Mouse (Mus musculus) spleen, embryonic (tissue): Measurements from ENCODE around the gene Mnat1.

Experiments
- CTCF ChIA-PET: fragments of 350-600 bp; sonication (Branson Sonifier 250); formaldehyde crosslinking; loops from one replicate; lab custom pipeline; 2022; lab: Charles Lee

The Mnat1 gene

DNA sequence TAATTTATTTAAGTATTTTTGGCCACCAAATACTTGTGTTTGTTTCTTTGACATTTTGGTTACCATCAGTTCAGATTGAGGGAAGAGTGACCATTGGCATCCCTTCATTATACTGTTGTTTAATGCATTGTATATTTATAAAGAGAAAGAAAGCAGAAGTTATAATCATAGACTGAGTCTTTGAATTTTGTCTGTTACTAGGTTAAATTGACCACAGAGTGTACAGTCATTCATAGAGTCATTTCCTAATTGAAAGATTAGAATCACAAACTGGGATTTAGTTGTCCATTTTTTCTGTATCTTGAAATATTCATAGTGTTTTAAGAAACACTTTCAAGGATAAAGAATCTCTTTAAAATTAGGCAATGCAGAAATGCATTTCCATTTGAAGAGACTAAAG, 108.0 kb downstream of the Mnat1 start:
- CTCF ChIA-PET: no interaction called here

GRCm38 (mm10) chr12:73232586-73232985, 109.1 kb downstream of the Mnat1 start:
- CTCF ChIA-PET: no interaction called here

- CTCF ChIA-PET: no interaction called here
Observed at GRCm38 (mm10) chr12:73241960-73242359, 118.4 kb downstream of the Mnat1 start.

- CTCF ChIA-PET: no interaction called here
Observed at GRCm38 (mm10) chr12:73245687-73246086, 122.2 kb downstream of the Mnat1 start.

GRCm38 (mm10) chr12:73255006-73255405, 131.5 kb downstream of the Mnat1 start:
- CTCF ChIA-PET: no interaction called here

GRCm38 (mm10) chr12:73259269-73259668, 135.8 kb downstream of the Mnat1 start:
- CTCF ChIA-PET: no interaction called here

GRCm38 (mm10) chr12:73260339-73260738, 136.8 kb downstream of the Mnat1 start:
- CTCF ChIA-PET: no interaction called here

- CTCF ChIA-PET: no interaction called here
Observed at GRCm38 (mm10) chr12:73265381-73265978, 142.0 kb downstream of the Mnat1 start.

DNA sequence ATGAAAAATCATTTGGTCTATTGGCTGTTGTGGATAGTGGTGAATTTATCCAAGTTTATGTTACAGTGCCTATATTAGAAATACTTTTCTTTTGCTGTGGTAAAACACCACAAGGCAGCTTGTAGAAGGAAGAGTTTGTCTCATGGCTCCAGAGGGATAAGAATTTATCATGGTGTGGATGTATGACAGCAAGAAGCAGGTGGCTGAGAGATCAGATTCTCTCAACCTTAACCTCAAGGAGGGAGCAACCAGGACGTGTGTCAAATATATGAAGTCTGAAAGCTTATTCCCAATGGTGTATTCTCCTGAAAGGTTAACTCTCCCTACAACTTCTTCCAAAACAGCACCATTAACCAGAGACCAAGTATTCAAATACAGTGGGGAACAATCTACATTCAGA, 143.1 kb downstream of the Mnat1 start:
- CTCF ChIA-PET: no interaction called here

- CTCF ChIA-PET: no interaction called here
Observed at GRCm38 (mm10) chr12:73268497-73268896, 145.0 kb downstream of the Mnat1 start.

GRCm38 (mm10) chr12:73269531-73269930, 146.0 kb downstream of the Mnat1 start:
- CTCF ChIA-PET: no interaction called here

DNA sequence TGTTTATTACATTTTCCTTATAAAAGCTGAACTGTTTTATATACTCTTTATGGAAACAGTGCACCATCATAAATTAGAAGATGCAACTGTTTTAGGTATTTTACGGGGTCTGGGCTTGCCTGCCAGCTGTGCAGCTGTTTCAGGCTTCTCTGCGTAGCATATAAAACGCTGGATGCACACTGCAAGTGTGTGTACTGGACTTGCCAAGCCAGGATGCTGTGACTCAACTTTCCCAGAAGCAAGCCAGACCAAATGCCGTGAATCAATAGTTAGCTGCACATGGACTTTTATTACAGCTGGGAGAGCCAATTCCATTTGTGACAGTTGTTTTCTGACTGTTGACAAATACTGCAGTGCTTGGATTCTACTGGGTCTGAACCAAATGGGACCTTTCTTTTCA, 146.4 kb downstream of the Mnat1 start:
- CTCF ChIA-PET: no interaction called here

- CTCF ChIA-PET: no interaction called here
Observed at GRCm38 (mm10) chr12:73274921-73275320, 151.4 kb downstream of the Mnat1 start.

GRCm38 (mm10) chr12:73286287-73287092, 163.0 kb downstream of the Mnat1 start, which contains the start of the genes Trmt5 and Slc38a6:
TSS of gene Trmt5 (minus strand) at chr12:73286710.
TSS of gene Slc38a6 (plus strand) at chr12:73286779.
- CTCF ChIA-PET: no interaction called here

GRCm38 (mm10) chr12:73287609-73288008, 164.1 kb downstream of the Mnat1 start:
- CTCF ChIA-PET: no interaction called here

DNA sequence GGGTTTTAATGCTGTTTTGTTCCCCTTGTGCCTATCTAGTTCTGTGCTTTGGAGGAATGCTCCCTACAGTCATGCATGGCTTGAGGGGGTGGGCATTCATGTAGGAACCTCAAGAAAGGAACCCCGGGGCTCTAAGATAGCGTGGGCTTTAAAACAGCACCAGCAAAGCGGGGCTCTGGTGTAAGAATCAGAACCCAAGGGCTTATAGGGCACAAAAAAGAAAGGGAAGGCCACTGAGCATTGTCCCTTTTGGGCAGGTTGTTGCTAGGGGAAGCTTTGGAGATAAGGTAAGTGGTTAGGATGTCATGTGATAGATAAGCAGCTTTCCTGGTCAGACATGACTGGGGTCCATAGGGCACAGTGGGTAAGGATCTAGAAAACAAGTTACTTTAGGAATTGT, 165.1 kb downstream of the Mnat1 start:
- CTCF ChIA-PET: interaction anchor here (0.6 kb wide), 1 partner anchor 13 kb away, joined by 4 read pairs; no protein-coding TSS in a partner anchor

DNA sequence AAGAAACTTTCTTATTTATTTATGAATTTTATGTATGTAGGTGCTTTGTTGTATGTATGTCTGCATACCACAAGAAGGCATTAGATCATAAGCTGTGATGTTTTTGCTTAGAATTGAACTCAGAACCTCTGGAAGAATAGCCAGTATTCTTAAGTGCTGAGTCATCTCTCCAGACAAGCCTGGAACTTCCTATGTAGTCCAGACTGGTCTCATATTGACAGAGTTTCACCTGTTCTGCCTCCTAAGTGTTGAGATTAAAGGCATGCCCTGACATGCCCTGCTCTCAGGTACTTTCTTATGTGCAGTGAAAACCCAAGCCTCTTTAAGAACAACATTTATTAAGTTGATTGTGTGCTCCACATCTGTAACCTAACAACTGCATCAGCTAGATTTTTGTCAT, 171.4 kb downstream of the Mnat1 start:
- CTCF ChIA-PET: no interaction called here

GRCm38 (mm10) chr12:73295505-73296140, 172.1 kb downstream of the Mnat1 start:
- CTCF ChIA-PET: no interaction called here

DNA sequence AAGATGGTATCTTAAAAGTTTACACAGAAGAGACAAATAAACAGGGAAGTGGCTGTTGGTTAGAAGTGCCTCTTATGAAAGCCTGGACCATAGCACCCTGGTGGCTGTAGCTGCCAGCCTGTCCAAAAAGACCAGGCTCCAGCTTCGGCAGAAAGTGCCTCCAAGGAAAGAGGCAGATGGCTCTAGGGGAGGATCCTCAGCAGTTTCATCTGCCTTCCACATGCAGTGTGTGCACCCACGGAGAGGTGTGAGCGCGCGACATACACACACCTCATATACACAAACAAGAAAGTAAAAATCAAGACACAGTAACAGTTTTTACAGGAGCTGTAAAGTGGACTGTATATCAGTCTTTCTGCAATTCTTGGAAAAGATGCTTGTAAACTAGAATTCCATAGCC, 175.1 kb downstream of the Mnat1 start:
- CTCF ChIA-PET: no interaction called here

- CTCF ChIA-PET: no interaction called here
Observed at GRCm38 (mm10) chr12:73300531-73300930, 177.0 kb downstream of the Mnat1 start.

DNA sequence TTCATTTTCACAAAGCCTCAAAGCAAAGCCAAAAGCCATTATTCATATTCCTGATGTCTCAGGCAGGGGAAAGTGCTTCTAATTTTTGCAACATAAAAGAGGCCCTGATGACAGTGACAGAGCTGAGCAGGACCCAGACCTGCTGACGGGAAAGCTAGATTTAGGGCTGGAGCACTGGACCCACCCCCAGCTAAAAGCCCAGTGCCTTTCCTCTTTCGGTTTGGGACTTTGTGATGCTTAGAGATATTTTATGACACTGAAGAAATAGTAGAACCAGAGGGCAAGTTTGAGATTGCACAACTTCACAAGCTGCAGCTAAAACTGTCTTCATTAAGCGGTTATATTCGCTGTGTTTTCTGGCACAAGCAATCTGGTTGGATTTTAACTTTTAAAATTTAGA, 181.1 kb downstream of the Mnat1 start:
- CTCF ChIA-PET: no interaction called here

- CTCF ChIA-PET: no interaction called here
Observed at GRCm38 (mm10) chr12:73307750-73308149, 184.2 kb downstream of the Mnat1 start.

- CTCF ChIA-PET: no interaction called here
Observed at GRCm38 (mm10) chr12:73308711-73309110, 185.2 kb downstream of the Mnat1 start.
